ENCODE assay signal across 9 mouse cellular contexts in genomic region chr7:112662398-112663313, GRCm38 (mm10). TPM values are rescaled to one million over a fixed set of nuclear protein-coding genes. Genes with fewer than 3 reads are reported as not detected.
DNase-seq lines count a peak whose midpoint lies in the region; ATAC-seq and TF ChIP-seq lines count a peak whose summit lies in the region.
"Had no signal": no experiment of that assay in that cellular context is flagged by ENCODE, and none has a peak within 500 bp of the region (broad histone marks: within the 10 kb centered on the region; RNA-seq: fewer than 3 reads in every experiment).

No protein-coding gene starts in this region.

- no peaks in the 10 kb centered on the region for H3K27me3 ChIP-seq in hindbrain, embryonic 10.5 days (ENCODE audit: insufficient read depth, poor library complexity, severe bottlenecking)
- H3K27me3 ChIP-seq in hindbrain, embryonic 11.5 days (ENCODE audit: control insufficient read depth, insufficient read depth, low read length): no peaks in the 10 kb centered on the region
- no peaks in the 10 kb centered on the region for H3K27me3 ChIP-seq in Patski
- H3K27me3 ChIP-seq in embryonic facial prominence, embryonic 13.5 days: no peaks in the 10 kb centered on the region
- no peaks in the 10 kb centered on the region for H3K27me3 ChIP-seq in liver, embryonic 15.5 days

- DNase-seq in hindbrain, embryonic 10.5 days (ENCODE audit: low spot score): no peak
- no peak for DNase-seq in hindbrain, embryonic 11.5 days (ENCODE audit: low spot score)
- no peak for DNase-seq in Patski (ENCODE audit: low read depth, low spot score)
- DNase-seq in urinary bladder, postnatal 25 days (ENCODE audit: low spot score): no peak
- DNase-seq in gastrocnemius, postnatal 4 days (ENCODE audit: low spot score in 2 of 2): no peak
- no peak for DNase-seq in retina, embryonic 14.5 days (ENCODE audit: low spot score)

- peak overlapping the region; percentile 72 for H3K27ac ChIP-seq in hindbrain, embryonic 10.5 days
- H3K27ac ChIP-seq in hindbrain, embryonic 11.5 days (ENCODE audit: low read depth, low read length): no peak overlapping the region
- peak overlapping the region; percentile 86 for H3K27ac ChIP-seq in embryonic facial prominence, embryonic 13.5 days
- H3K27ac ChIP-seq in liver, embryonic 15.5 days (replicated peaks): 0 out of 2 replicates have a peak overlapping the region, but pooled peaks have one; percentile 30

- no peak overlapping the region for H3K9ac ChIP-seq in hindbrain, embryonic 11.5 days (ENCODE audit: low read depth, low read length)
- no peak overlapping the region for H3K9ac ChIP-seq in embryonic facial prominence, embryonic 13.5 days
- no peak overlapping the region for H3K9ac ChIP-seq in liver, embryonic 15.5 days

- no peaks in the 10 kb centered on the region for H3K36me3 ChIP-seq in hindbrain, embryonic 10.5 days
- H3K36me3 ChIP-seq in hindbrain, embryonic 11.5 days (ENCODE audit: control insufficient read depth, insufficient read depth, low read length): no peaks in the 10 kb centered on the region
- no peaks in the 10 kb centered on the region for H3K36me3 ChIP-seq in embryonic facial prominence, embryonic 13.5 days
- H3K36me3 ChIP-seq in liver, embryonic 15.5 days (replicated peaks): no peaks in the 10 kb centered on the region

- ATAC-seq in hindbrain, embryonic 11.5 days (ENCODE audit: low FRiP score): no peak
- peak; percentile 41 for ATAC-seq in Patski
- no peak for ATAC-seq in embryonic facial prominence, embryonic 13.5 days (ENCODE audit: insufficient number of reproducible peaks, insufficient read depth, low FRiP score, low TSS enrichment, low read depth)
- no peak for ATAC-seq in liver, embryonic 15.5 days (ENCODE audit: insufficient read depth)

- in situ Hi-C loops in Patski (cut with MboI; ENCODE audit: low pct_unique_long_range_greater_than_20kb): no loop called here

- peaks cover 31% of the 10 kb centered on the region for H3K4me1 ChIP-seq in hindbrain, embryonic 10.5 days (replicated peaks)
- no peaks in the 10 kb centered on the region for H3K4me1 ChIP-seq in hindbrain, embryonic 11.5 days (replicated peaks; ENCODE audit: control insufficient read depth, insufficient read depth, low read length)
- peaks cover 25% of the 10 kb centered on the region for H3K4me1 ChIP-seq in embryonic facial prominence, embryonic 13.5 days
- H3K4me1 ChIP-seq in liver, embryonic 15.5 days (replicated peaks): no peaks in the 10 kb centered on the region

- POLR2A ChIA-PET in Patski (lab: Charles Lee): interaction anchor here (0.8 to 1.3 kb wide), 2 partner anchors 59 to 89 kb away, joined by 3 to 5 read pairs; no protein-coding TSS in a partner anchor

- CTCF ChIA-PET in Patski (lab: Charles Lee): interaction anchor here (1.4 to 2.7 kb wide), 4 partner anchors 9 to 285 kb away, joined by 3 to 9 read pairs (median 4); no protein-coding TSS in a partner anchor

- TF ChIP-seq CTCF in Patski (IDR thresholded peaks at IDR 0.05): no peak

- 0 out of 2 replicates have a peak overlapping the region, but pooled peaks have one; percentile 9 for H3K4me3 ChIP-seq in hindbrain, embryonic 10.5 days
- no peak overlapping the region for H3K4me3 ChIP-seq in hindbrain, embryonic 11.5 days (ENCODE audit: low read depth, low read length)
- peak overlapping the region; percentile 5; the same call in 1 of the 2 replicates for H3K4me3 ChIP-seq in embryonic facial prominence, embryonic 13.5 days
- no peak overlapping the region for H3K4me3 ChIP-seq in liver, embryonic 15.5 days (replicated peaks)

- 70% methylated on average over 12 of the region's 12 CpGs for WGBS in hindbrain, embryonic 10.5 days
- WGBS in hindbrain, embryonic 11.5 days: 74% methylated on average over 12 of the region's 12 CpGs
- WGBS in embryonic facial prominence, embryonic 13.5 days: 37% methylated on average over 12 of the region's 12 CpGs
- 31% methylated on average over 12 of the region's 12 CpGs for WGBS in liver, embryonic 15.5 days (ENCODE audit: insufficient replicate concordance)

- no peak overlapping the region for H3K4me2 ChIP-seq in hindbrain, embryonic 11.5 days (replicated peaks; ENCODE audit: low read depth, low read length)
- peak overlapping the region; percentile 46 for H3K4me2 ChIP-seq in embryonic facial prominence, embryonic 13.5 days
- no peak overlapping the region for H3K4me2 ChIP-seq in liver, embryonic 15.5 days

- H3K9me3 ChIP-seq in hindbrain, embryonic 10.5 days: no peaks in the 10 kb centered on the region
- no peaks in the 10 kb centered on the region for H3K9me3 ChIP-seq in hindbrain, embryonic 11.5 days (ENCODE audit: control insufficient read depth, low read length)
- H3K9me3 ChIP-seq in embryonic facial prominence, embryonic 13.5 days: no peaks in the 10 kb centered on the region
- H3K9me3 ChIP-seq in liver, embryonic 15.5 days (replicated peaks): no peaks in the 10 kb centered on the region

RNA-seq across cellular contexts. Expression of gene Tead1, which starts 16.5 kb away (rescaled TPM):
- 17.8 and 20.6 TPM in 2 replicates for polyA plus RNA-seq in hindbrain, embryonic 10.5 days (2016; fragmentation: Nextera tagmentation; extraction: Ambion mirVana)
- polyA plus RNA-seq in hindbrain, embryonic 11.5 days (2014; fragmentation: Nextera tagmentation; extraction: Ambion mirVana): 15.3 and 23.2 TPM in 2 replicates
- 56.4 TPM for polyA plus RNA-seq in Patski (2021)
- 44.5 and 44.9 TPM in 2 replicates for polyA plus RNA-seq in embryonic facial prominence, embryonic 13.5 days (2015; fragmentation: Nextera tagmentation; extraction: Ambion mirVana)
- 1.2 and 1.6 TPM in 2 replicates for polyA plus RNA-seq in liver, embryonic 15.5 days (2015; fragmentation: Nextera tagmentation; extraction: Ambion mirVana)
- 100 to 1,000 TPM; 155 to 175 TPM for total RNA-seq in gastrocnemius, postnatal 4 days (2021)
- total RNA-seq: monocyte, adult 5-6 weeks had no signal

Comparison
In these comparisons a context has a peak if more than half of its experiments do, and no peak if none do; other contexts are left out.
1. H3K4me3 ChIP-seq: peak in hindbrain, embryonic 10.5 days (single experiment) and embryonic facial prominence, embryonic 13.5 days (single experiment); none in hindbrain, embryonic 11.5 days (single experiment) and liver, embryonic 15.5 days (single experiment).